Mouse (Mus musculus): ENCODE results near the gene Hsd3b7. TPM values are rescaled to one million over a fixed set of nuclear protein-coding genes. Genes with fewer than 3 reads are reported as not detected.
A peak's percentile ranks its signal among the peaks of the same experiment; 100 is the strongest.

Gene Hsd3b7
- polyA plus RNA-seq, 1 experiment from 2014 or later: 12.1 TPM

DNA sequence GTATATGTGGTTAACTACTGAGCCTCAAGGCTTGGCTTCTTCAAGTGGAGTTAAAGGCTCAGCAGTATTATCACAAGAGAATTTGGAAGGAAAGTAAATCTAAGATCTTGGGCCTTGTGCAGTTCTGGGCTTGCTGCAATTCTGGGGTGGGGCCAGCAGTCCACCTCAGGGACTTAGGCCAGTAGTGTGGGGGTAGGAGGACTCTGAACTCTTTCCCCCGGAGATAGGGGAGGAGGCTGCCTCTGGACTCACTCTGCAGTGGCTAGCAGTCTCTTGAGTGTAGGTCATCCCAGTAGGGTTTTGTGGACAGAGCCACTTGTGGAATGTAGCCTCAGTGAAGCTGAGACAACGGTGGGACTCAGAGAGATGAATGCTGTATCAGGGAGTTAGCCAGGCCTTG lies 34.6 kb upstream of the Hsd3b7 start:
- Histone ChIP-seq H3K4me2 (ENCODE audit: low read length) (no peak overlapping the region), H3K9me3 (ENCODE audit: control insufficient read depth, low read length) (no peaks in the 10 kb centered on the region), H3K36me3 (ENCODE audit: control insufficient read depth, insufficient read depth, low read length) (peaks cover 30% of the 10 kb centered on the region), H3K27me3 (replicated peaks; ENCODE audit: control insufficient read depth, insufficient read depth, low read length) (no peaks in the 10 kb centered on the region), H3K27ac (ENCODE audit: low read depth, low read length) (no peak overlapping the region), H3K4me3 (ENCODE audit: low read length) (no peak overlapping the region), H3K4me1 (ENCODE audit: control insufficient read depth, insufficient read depth, low read depth, low read length) (peaks cover 21% of the 10 kb centered on the region), H3K9ac (ENCODE audit: low read depth, low read length) (no peak overlapping the region)
- WGBS: 95% methylated on average over 2 of the region's 2 CpGs
- ATAC-seq: no peak

DNA sequence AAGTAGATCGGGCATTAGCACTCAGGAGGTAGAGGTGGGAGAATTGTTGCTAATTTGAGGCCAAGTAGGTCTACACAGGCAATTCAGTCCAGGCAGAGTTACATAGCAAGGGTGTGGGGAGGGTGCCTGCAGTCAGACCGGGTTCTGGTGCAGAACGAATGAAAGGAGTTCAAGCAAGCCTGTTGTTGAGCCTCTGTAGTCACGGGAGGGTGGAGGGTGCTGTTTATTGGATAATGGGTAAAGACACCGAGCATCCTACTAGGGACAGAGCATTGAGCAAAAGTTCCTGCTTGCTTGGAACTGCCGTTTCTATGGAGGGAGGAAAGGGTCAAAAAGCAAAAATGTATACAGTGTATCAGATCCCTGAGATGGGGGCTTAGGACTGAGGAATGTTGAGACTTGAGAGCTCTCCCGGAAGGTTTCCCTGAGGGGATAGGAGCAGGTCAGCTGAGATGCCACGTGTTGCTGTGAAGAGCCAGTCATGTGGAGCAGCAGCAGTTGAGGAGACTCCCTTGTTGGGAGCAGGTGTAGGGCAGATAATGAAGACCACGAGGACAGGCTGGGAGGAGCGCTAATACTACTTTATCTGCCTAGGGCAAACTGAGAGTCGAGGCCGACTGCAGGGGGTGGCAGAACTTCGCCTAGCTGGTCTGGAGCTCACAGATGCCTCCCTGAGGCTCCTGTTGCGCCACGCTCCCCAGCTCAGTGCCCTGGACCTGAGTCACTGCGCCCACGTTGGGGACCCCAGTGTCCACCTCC lies 33.4 kb upstream of the Hsd3b7 start:
- ATAC-seq: no peak
- Histone ChIP-seq H3K27me3 (replicated peaks; ENCODE audit: control insufficient read depth, insufficient read depth, low read length) (no peaks in the 10 kb centered on the region), H3K36me3 (ENCODE audit: control insufficient read depth, insufficient read depth, low read length) (peaks cover 30% of the 10 kb centered on the region), H3K9me3 (ENCODE audit: control insufficient read depth, low read length) (no peaks in the 10 kb centered on the region), H3K4me1 (ENCODE audit: control insufficient read depth, insufficient read depth, low read depth, low read length) (peaks cover 23% of the 10 kb centered on the region), H3K27ac (ENCODE audit: low read depth, low read length) (no peak overlapping the region), H3K4me2 (ENCODE audit: low read length) (no peak overlapping the region), H3K4me3 (ENCODE audit: low read length) (no peak overlapping the region), H3K9ac (ENCODE audit: low read depth, low read length) (no peak overlapping the region)
- WGBS: 76% methylated on average over 17 of the region's 17 CpGs

DNA sequence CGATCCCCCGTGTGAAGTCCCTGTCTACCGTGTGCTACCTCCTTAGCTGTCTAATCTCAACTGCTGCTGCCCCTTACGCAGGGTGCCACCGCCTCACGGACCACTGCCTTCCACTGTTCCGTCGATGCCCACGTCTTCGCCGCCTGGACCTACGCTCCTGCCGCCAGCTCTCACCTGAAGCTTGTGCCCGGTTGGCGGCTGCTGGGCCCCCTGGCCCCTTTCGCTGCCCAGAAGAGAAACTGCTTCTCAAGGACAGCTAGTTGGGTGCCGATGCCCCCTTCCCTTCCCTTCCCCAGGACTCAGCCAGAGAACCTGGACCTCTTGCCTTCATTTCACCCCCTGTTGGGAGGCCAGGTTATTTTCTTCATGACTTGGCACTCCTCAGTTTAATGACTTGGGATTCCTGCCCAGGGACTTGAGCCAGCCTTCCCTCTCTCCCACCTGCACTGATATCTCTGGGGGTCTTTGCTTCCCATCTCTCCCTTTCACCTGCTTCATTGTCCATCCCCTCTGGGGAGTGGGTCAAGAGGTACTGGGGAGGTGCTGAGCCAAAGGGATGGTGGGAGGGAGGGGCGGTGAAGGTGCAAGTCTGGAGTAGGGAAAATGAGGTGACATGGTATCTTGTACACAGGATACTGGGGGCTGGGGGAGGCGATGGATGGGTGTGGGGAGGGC lies 32.6 kb upstream of the Hsd3b7 start:
- H3K27ac ChIP-seq (ENCODE audit: low read depth, low read length): no peak overlapping the region
- no peak overlapping the region for H3K4me3 ChIP-seq (ENCODE audit: low read length)
- H3K27me3 ChIP-seq (replicated peaks; ENCODE audit: control insufficient read depth, insufficient read depth, low read length): no peaks in the 10 kb centered on the region
- H3K9ac ChIP-seq (ENCODE audit: low read depth, low read length): 0 out of 2 replicates have a peak overlapping the region, but pooled peaks have one; percentile 6
- peaks cover 26% of the 10 kb centered on the region for H3K36me3 ChIP-seq (ENCODE audit: control insufficient read depth, insufficient read depth, low read length)
- no peaks in the 10 kb centered on the region for H3K9me3 ChIP-seq (ENCODE audit: control insufficient read depth, low read length)
- no peak for ATAC-seq
- peaks cover 23% of the 10 kb centered on the region for H3K4me1 ChIP-seq (ENCODE audit: control insufficient read depth, insufficient read depth, low read depth, low read length)
- H3K4me2 ChIP-seq (ENCODE audit: low read length): no peak overlapping the region
- WGBS: 92% methylated on average over 19 of the region's 19 CpGs

DNA sequence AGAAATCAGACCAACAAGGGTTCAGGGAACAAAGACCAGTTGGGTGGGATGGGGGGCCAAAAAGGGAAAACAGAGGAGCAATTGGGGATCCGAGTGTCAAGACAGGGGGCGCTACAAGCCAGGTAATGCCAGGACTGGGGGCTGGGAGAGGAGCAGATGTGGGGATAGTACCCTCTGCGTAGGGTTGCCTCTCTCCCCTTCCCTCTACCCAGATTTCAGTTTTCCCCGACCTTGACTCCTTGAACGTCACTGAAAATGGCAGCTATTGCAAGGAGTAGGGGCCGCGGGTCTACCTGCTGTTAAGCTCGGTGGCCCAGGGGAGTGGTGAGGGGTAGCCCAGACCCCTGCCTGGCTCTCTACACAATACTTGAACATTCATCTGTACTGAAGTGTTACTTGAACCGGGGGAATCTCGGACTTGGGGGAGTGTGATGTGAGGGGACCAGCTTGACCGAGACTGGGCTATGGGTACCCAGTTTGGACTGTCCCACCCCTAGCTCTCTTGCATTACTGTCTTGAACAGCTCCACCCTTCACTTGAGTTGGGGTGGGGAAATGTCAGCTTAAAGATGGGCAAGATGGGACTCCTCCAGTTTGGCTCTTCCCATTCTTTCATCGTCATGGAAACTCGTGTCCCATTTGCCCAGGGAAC lies 31.9 kb upstream of the Hsd3b7 start:
- Histone ChIP-seq H3K36me3 (ENCODE audit: control insufficient read depth, insufficient read depth, low read length) (peaks cover 22% of the 10 kb centered on the region), H3K4me1 (ENCODE audit: control insufficient read depth, insufficient read depth, low read depth, low read length) (peaks cover 23% of the 10 kb centered on the region), H3K9me3 (ENCODE audit: control insufficient read depth, low read length) (no peaks in the 10 kb centered on the region), H3K9ac (ENCODE audit: low read depth, low read length) (no peak overlapping the region), H3K27ac (ENCODE audit: low read depth, low read length) (peak overlapping the region; percentile 49; the same call in 1 of the 2 replicates), H3K4me3 (ENCODE audit: low read length) (no peak overlapping the region), H3K27me3 (replicated peaks; ENCODE audit: control insufficient read depth, insufficient read depth, low read length) (no peaks in the 10 kb centered on the region), H3K4me2 (ENCODE audit: low read length) (peak overlapping the region; percentile 20; the same call in 1 of the 2 replicates)
- ATAC-seq: no peak
- 49% methylated on average over 13 of the region's 13 CpGs for WGBS

DNA sequence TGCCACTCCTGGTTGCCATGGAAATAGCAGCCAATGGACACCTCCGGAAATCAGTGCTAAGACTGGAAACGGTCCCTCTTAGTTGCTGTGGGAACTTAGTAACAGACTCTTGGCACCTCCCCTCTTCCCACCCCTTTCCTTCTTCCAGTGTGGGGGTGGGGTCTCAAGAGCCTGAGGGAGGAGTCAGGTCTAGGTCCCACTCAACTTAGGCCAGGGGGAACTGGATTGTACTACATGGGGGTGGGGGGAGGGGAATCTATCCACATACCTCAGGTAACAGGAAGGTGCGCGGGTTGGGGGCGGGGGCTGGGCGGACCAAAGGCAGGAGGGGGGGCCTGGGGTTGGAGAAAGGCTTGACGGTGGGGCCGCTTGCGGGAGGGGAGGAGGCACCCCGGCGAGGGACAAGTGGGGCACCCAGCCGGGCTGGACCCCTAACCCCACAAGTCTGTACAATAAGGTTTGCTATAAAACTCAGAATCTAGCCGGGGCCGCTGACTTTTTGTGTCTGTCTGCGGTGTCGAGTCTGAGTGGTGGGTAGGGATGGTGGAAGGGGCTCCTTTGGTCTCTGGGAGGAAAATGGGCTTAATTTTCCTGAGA lies 31.3 kb upstream of the Hsd3b7 start:
- Histone ChIP-seq H3K9me3 (ENCODE audit: control insufficient read depth, low read length) (no peaks in the 10 kb centered on the region), H3K4me1 (ENCODE audit: control insufficient read depth, insufficient read depth, low read depth, low read length) (peaks cover 23% of the 10 kb centered on the region), H3K27ac (ENCODE audit: low read depth, low read length) (peak overlapping the region; percentile 81), H3K4me2 (ENCODE audit: low read length) (peak overlapping the region; percentile 68), H3K27me3 (replicated peaks; ENCODE audit: control insufficient read depth, insufficient read depth, low read length) (no peaks in the 10 kb centered on the region), H3K36me3 (ENCODE audit: control insufficient read depth, insufficient read depth, low read length) (peaks cover 18% of the 10 kb centered on the region), H3K4me3 (ENCODE audit: low read length) (peak overlapping the region; percentile 50), H3K9ac (ENCODE audit: low read depth, low read length) (peak overlapping the region; percentile 68)
- WGBS: under 1% methylated on average over 16 of the region's 16 CpGs
- ATAC-seq: peak; percentile 91

DNA sequence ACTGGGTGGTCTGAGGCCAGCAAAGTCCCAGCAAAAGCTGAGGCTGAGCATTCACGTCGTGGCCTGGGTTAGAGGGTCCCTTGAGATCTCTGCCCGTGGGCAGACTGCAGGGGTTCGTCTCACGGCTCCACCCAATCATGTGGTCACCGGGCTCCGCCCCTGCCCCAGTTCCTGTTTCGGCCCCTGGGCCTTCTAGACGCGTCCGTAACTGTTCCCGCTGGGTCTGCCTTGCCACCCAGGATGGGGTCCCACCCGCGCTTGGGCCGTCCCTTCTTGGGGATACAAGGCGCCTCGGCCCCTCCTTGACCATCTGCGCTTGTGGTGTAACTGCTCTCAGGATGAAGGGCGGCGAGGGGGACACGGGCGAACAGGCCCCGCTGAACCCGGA lies 30.8 kb upstream of the Hsd3b7 start, which contains the start of gene Orai3:
Gene Orai3 (plus strand): TSS at position 165 of the 388 bp plus-strand sequence.
- 0% methylated on average over 24 of the region's 24 CpGs for WGBS
- peak; percentile 57 for ATAC-seq

DNA sequence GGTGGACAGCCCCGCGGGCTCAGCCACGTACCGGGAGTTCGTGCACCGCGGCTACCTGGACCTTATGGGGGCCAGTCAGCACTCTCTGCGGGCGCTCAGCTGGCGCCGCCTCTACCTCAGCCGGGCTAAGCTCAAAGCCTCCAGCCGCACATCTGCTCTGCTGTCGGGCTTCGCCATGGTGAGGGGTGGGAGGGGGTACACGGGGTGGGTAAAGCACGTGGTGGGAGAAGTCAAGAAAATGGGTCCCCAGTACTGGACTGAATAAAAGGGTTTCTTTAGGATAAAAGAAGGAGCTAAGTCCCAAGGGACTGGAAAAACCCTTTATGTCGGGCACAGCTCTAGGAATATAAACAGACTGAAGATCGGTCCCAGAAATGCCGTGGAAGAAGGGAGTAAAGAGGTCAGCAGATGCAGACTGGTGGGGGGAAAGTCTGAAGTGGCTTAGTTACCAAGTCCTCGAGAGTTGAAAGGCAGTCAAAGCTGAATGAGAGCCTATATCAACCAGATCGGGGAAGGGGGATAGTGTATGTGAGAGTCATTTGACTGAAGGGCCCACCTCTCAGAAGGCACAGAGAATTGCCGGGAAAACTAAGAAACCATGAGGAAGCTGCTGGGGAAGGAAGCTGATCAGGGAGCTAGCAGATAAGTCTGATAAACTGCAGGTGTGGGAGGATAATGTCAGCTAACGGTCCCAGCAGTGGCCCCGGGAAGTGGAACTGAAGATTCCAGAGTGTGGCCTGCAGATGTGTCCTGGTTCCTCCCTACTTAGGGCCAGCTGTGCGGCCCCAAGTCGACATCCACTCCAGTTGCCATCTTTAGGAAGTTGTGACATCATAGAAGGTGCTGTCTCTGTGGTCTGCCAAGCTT lies 30.1 kb upstream of the Hsd3b7 start:
- ATAC-seq: peak; percentile 22
- Histone ChIP-seq H3K4me1 (ENCODE audit: control insufficient read depth, insufficient read depth, low read depth, low read length) (peaks cover 23% of the 10 kb centered on the region), H3K9me3 (ENCODE audit: control insufficient read depth, low read length) (no peaks in the 10 kb centered on the region), H3K4me2 (ENCODE audit: low read length) (peak overlapping the region; percentile 68), H3K36me3 (ENCODE audit: control insufficient read depth, insufficient read depth, low read length) (peaks cover 15% of the 10 kb centered on the region), H3K4me3 (ENCODE audit: low read length) (peak overlapping the region; percentile 50), H3K9ac (ENCODE audit: low read depth, low read length) (peak overlapping the region; percentile 68), H3K27me3 (replicated peaks; ENCODE audit: control insufficient read depth, insufficient read depth, low read length) (no peaks in the 10 kb centered on the region), H3K27ac (ENCODE audit: low read depth, low read length) (peak overlapping the region; percentile 81)
- WGBS: 9% methylated on average over 27 of the region's 27 CpGs

More for the DNA sequence above, 30.8 kb upstream of the Hsd3b7 start, which contains the start of gene Orai3:
- H3K4me2 ChIP-seq (ENCODE audit: low read length): peak within 1 kb of the TSS; percentile 68
- H3K9ac ChIP-seq (ENCODE audit: low read depth, low read length): peak within 1 kb of the TSS; percentile 68
- H3K4me1 ChIP-seq (ENCODE audit: control insufficient read depth, insufficient read depth, low read depth, low read length): peaks cover 23% of the 10 kb centered on the region
- H3K4me3 ChIP-seq (ENCODE audit: low read length): peak within 1 kb of the TSS; percentile 50
- peak within 1 kb of the TSS; percentile 81 for H3K27ac ChIP-seq (ENCODE audit: low read depth, low read length)
- no peaks in the 10 kb centered on the region for H3K27me3 ChIP-seq (replicated peaks; ENCODE audit: control insufficient read depth, insufficient read depth, low read length)
- no peaks in the 10 kb centered on the region for H3K9me3 ChIP-seq (ENCODE audit: control insufficient read depth, low read length)
- peaks cover 15% of the 10 kb centered on the region for H3K36me3 ChIP-seq (ENCODE audit: control insufficient read depth, insufficient read depth, low read length)

DNA sequence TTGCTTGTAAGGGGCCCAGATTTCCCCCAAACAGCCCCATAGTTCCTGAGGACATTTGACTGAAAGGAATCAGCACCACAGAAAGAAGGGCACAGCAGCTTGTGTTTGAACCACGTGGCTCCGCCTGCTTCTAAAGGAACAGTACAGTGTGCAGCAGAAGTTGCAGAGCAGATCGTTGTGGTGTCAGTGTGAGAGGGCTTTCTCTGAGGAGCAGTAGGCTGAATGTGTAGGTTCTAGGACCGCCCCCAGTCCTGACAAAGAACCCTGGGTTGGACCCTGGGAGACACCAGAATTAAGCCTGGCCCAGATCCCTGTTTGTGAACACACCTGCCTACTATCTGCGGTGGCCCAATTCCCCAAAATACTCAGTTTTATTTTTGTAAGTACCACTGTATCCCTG lies 29.1 kb upstream of the Hsd3b7 start:
- H3K36me3 ChIP-seq (ENCODE audit: control insufficient read depth, insufficient read depth, low read length): peaks cover 8% of the 10 kb centered on the region
- H3K9ac ChIP-seq (ENCODE audit: low read depth, low read length): no peak overlapping the region
- H3K27me3 ChIP-seq (replicated peaks; ENCODE audit: control insufficient read depth, insufficient read depth, low read length): no peaks in the 10 kb centered on the region
- H3K4me3 ChIP-seq (ENCODE audit: low read length): no peak overlapping the region
- no peak overlapping the region for H3K4me2 ChIP-seq (ENCODE audit: low read length)
- H3K4me1 ChIP-seq (ENCODE audit: control insufficient read depth, insufficient read depth, low read depth, low read length): peaks cover 23% of the 10 kb centered on the region
- no peak overlapping the region for H3K27ac ChIP-seq (ENCODE audit: low read depth, low read length)
- WGBS: 71% methylated on average over 5 of the region's 5 CpGs
- ATAC-seq: no peak
- H3K9me3 ChIP-seq (ENCODE audit: control insufficient read depth, low read length): no peaks in the 10 kb centered on the region

All from hindbrain, embryonic 16.5 days (tissue).